Mouse (Mus musculus) WW6 (cell line): ENCODE results near the gene Tcap.
"Not testable (repeated sequence)": the region's sequence is repeated elsewhere in the genome, so short reads cannot be mapped to it uniquely, and the experiment has no call there.

ENCODE experiments used
- DNase-seq: peaks from one replicate; pipeline ENCODE4 v3.0.0-alpha.2; 2013; ENCODE audit warnings: low read depth, low spot score

Tcap gene

GRCm38 (mm10) chr11:98380106-98380505 is 3.5 kb upstream of the Tcap start:
- no peak for DNase-seq

- DNase-seq, result no peak
Measured at GRCm38 (mm10) chr11:98381651-98382050, 2.0 kb upstream of the Tcap start.

GRCm38 (mm10) chr11:98382405-98382804 is 1.2 kb upstream of the Tcap start:
- DNase-seq, result not testable (repeated sequence)

GRCm38 (mm10) chr11:98384216-98384615 is 605 bp downstream of the Tcap start:
- no peak for DNase-seq

- no peak for DNase-seq
Measured at GRCm38 (mm10) chr11:98384721-98385637, 1.4 kb downstream of the Tcap start.

GRCm38 (mm10) chr11:98385638-98386585 is 2.3 kb downstream of the Tcap start, which contains the start of gene Pnmt:
Pnmt (plus strand) TSS chr11:98386450.
- no peak for DNase-seq

- DNase-seq, result no peak
Measured at GRCm38 (mm10) chr11:98386596-98386995, 3.0 kb downstream of the Tcap start.

- DNase-seq, result no peak
Measured at GRCm38 (mm10) chr11:98387056-98387577, 3.5 kb downstream of the Tcap start.

- no peak for DNase-seq
Measured at GRCm38 (mm10) chr11:98388282-98388681, 4.7 kb downstream of the Tcap start.

GRCm38 (mm10) chr11:98389221-98389780 is 5.7 kb downstream of the Tcap start:
- no peak for DNase-seq

GRCm38 (mm10) chr11:98390141-98390540 is 6.5 kb downstream of the Tcap start:
- DNase-seq, result no peak

GRCm38 (mm10) chr11:98392034-98392433 is 8.4 kb downstream of the Tcap start:
- no peak for DNase-seq

GRCm38 (mm10) chr11:98392645-98393044 is 9.0 kb downstream of the Tcap start:
- no peak for DNase-seq

- DNase-seq, result no peak
Measured at GRCm38 (mm10) chr11:98393317-98393716, 9.7 kb downstream of the Tcap start.

- DNase-seq, result no peak
Measured at GRCm38 (mm10) chr11:98394301-98394700, 10.7 kb downstream of the Tcap start.

- DNase-seq, result no peak
Measured at GRCm38 (mm10) chr11:98395041-98395440, 11.4 kb downstream of the Tcap start.

- no peak for DNase-seq
Measured at GRCm38 (mm10) chr11:98397946-98398345, 14.3 kb downstream of the Tcap start.

- DNase-seq, result peak; percentile 91
Measured at GRCm38 (mm10) chr11:98400161-98400726, 16.6 kb downstream of the Tcap start, which contains the start of gene Pgap3. Pgap3 (minus strand) TSS chr11:98400490.

- no peak for DNase-seq
Measured at GRCm38 (mm10) chr11:98400816-98401215, 17.2 kb downstream of the Tcap start.

GRCm38 (mm10) chr11:98406621-98407020 is 23.0 kb downstream of the Tcap start:
- DNase-seq, result no peak

- DNase-seq, result no peak
Measured at GRCm38 (mm10) chr11:98408872-98409271, 25.3 kb downstream of the Tcap start.
